Mouse (Mus musculus) ES-E14 (cell line): Measurements from ENCODE around the gene Rgs7. TPM values are rescaled to one million over a fixed set of nuclear protein-coding genes. Genes with fewer than 3 reads are reported as not detected.

Experiments used
- DNase-seq: peaks from one replicate; pipeline ENCODE4 v3.0.0-alpha.2; 2013; ENCODE audit warnings: low read depth, low spot score
- H3K27ac ChIP-seq: 2 replicates; pipeline ENCODE4 v1.5.1; 2012; ENCODE audit warnings: low read depth, mild to moderate bottlenecking, low read length, moderate library complexity, mixed read lengths; ENCODE audit not compliant: poor library complexity, insufficient read depth, severe bottlenecking
- H3K36me3 ChIP-seq: 2 replicates; pipeline ENCODE4 v1.6.1; 2012; ENCODE audit warnings: mild to moderate bottlenecking, low read length, moderate library complexity, mixed read lengths; ENCODE audit not compliant: control insufficient read depth, poor library complexity, insufficient read depth, severe bottlenecking
- H3K4me1 ChIP-seq, 2 experiments: fragments of 150-350 bp in 1 of 2; sonication (generic) in 1 of 2; 2 replicates each; pipeline ENCODE4 v1.6.1; 2012; ENCODE audit warnings: low read length in 2 of 2, mild to moderate bottlenecking in 1 of 2, mixed read lengths in 1 of 2; ENCODE audit not compliant: control insufficient read depth in 2 of 2, insufficient read depth in 2 of 2, poor library complexity in 1 of 2
- H3K4me3 ChIP-seq, 2 experiments: fragments of 150-350 bp in 1 of 2; sonication (generic) in 1 of 2; 2 replicates each; pipeline ENCODE4 v1.5.1; 2012; ENCODE audit warnings: low read length in 2 of 2, low read depth in 1 of 2, mild to moderate bottlenecking in 1 of 2, mixed read lengths in 1 of 2; ENCODE audit not compliant: insufficient read depth in 1 of 2, poor library complexity in 1 of 2, severe bottlenecking in 1 of 2
- H3K9ac ChIP-seq: 2 replicates; pipeline ENCODE4 v1.6.1; 2012; ENCODE audit warnings: low read depth, mild to moderate bottlenecking, low read length, mixed read lengths; ENCODE audit not compliant: poor library complexity, insufficient read depth, severe bottlenecking
- H3K9me3 ChIP-seq: fragments of 150-350 bp; sonication (generic); 2 replicates; pipeline ENCODE4 v1.6.1; 2012; ENCODE audit warnings: low read depth, mild to moderate bottlenecking, low read length; ENCODE audit not compliant: control insufficient read depth, insufficient read depth
- CHD2 ChIP-seq: IDR thresholded peaks from 2 replicates; pipeline ENCODE4 v1.6.1; 2014; ENCODE audit warnings: mild to moderate bottlenecking, low read depth, low read length, inconsistent platforms
- HCFC1 ChIP-seq: IDR thresholded peaks from 2 replicates; pipeline ENCODE4 v1.6.1; 2012; ENCODE audit warnings: low read length, inconsistent platforms, borderline replicate concordance; ENCODE audit not compliant: insufficient read depth
- MAFK ChIP-seq: IDR thresholded peaks from 2 replicates; pipeline ENCODE4 v1.6.1; 2014; ENCODE audit warnings: mild to moderate bottlenecking, low read depth, low read length, inconsistent platforms; ENCODE audit not compliant: insufficient read depth
- ZC3H11A ChIP-seq: IDR thresholded peaks from 2 replicates; pipeline ENCODE4 v1.6.1; 2012; ENCODE audit warnings: low read depth, mild to moderate bottlenecking, inconsistent platforms, low read length, borderline replicate concordance
- ZNF384 ChIP-seq: IDR thresholded peaks from 2 replicates; pipeline ENCODE4 v1.6.1; 2012; ENCODE audit warnings: low read depth, low read length, inconsistent platforms
- in situ Hi-C, 2 experiments: fragments of 600-800 bp; cut with MboI; formaldehyde crosslinking; loops; one replicate each; pipeline ENCODE4 v1.15.1; 2025; ENCODE audit warnings: low sequenced_read_pairs in 2 of 2, inconsistent platforms in 1 of 2; ENCODE audit not compliant: unreplicated experiment in 2 of 2
- total RNA-seq: library from RNA; depleted of rRNA; stranded (reverse); fragments of 300-350 nt; gene quantifications from 2 replicates; pipeline ENCODE4 v1.2.3, GENCODE M21; 2012

Gene Rgs7
- total RNA-seq, 1 experiment = 0.18 TPM

DNA sequence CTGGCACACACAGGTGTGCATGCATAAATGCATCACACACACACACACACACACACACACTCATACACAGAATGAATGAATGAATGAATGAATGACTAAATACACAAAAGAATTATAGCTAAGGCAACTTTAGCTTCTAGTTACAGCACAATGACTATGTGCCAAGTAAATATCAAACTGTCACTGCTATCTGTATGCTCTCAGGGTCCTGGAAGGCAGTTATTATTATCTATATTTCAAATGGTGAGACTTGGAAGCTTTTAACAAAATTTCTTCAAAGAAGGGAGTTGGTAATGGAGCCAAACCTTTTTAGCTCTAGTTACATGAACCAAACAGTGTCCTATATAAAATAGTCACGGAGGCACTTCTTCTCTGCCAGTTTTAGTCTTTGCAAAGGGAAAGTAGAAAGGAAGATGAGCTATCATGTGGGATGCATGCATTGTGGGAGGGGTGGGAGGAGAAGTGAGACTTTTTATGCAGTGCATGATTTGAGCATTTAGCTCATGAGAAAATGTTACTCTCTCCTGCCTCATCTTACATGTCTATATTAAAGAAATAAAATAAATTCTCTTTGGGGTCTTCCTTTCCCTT lies 383.9 kb downstream of the Rgs7 start:
- Histone ChIP-seq H3K4me1 (no peaks in the 10 kb centered on the region), H3K9ac (no peak overlapping the region), H3K9me3 (no peaks in the 10 kb centered on the region), H3K4me3 (no peak overlapping the region), H3K36me3 (no peaks in the 10 kb centered on the region), H3K27ac (no peak overlapping the region)
- DNase-seq = no peak
- no peak for TF ChIP-seq ZC3H11A
- TF ChIP-seq CHD2 = no peak
- in situ Hi-C loops = no loop called here

DNA sequence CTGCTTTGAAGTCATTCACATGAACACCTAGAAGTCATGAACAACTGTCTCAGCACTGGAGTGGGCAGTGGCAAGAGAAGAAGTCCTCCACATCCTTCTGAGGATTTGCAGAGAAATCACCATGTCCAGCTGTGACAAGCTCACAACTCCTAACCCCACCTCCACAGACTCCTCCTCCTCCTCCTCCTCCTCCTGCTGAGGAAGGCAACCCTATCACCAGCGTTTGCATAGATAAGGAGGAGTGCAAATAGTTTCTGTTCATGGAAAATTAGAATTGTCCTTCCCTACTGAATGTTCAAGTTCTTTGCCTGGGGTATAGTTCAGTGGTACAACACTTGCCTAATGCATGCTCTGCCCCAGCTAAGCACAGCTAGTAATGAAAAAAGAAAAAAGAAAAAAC lies 386.0 kb downstream of the Rgs7 start:
- no peak overlapping the region for H3K4me3 ChIP-seq
- no peak overlapping the region for H3K27ac ChIP-seq
- no peak for DNase-seq
- H3K9me3 ChIP-seq = no peaks in the 10 kb centered on the region
- in situ Hi-C loops = no loop called here
- no peaks in the 10 kb centered on the region for H3K4me1 ChIP-seq
- no peak overlapping the region for H3K9ac ChIP-seq
- no peak for TF ChIP-seq ZC3H11A
- no peak for TF ChIP-seq ZNF384
- TF ChIP-seq HCFC1 = no peak
- TF ChIP-seq CHD2 = no peak
- TF ChIP-seq MAFK = no peak
- no peaks in the 10 kb centered on the region for H3K36me3 ChIP-seq

DNA sequence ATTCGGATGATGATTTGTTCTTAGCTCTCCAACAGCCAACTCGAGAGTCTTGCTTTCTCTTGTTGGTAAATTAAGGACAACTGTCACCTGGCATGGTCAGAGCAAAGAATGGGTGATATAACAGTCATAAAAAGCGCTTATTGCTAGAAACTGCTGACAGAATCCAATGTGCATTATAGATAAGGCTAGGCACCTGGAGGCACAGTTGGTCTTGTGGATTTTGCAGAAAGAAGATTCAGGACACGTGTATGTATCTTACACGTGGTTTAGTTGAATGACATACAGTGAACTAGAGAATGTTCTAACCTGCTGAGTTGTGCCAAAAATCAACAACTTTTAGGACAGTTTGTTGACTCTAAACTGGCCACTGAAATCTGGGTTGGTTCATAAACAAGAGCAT lies 386.9 kb downstream of the Rgs7 start:
- Histone ChIP-seq H3K27ac (no peak overlapping the region), H3K9me3 (no peaks in the 10 kb centered on the region), H3K4me1 (no peaks in the 10 kb centered on the region), H3K36me3 (no peaks in the 10 kb centered on the region), H3K9ac (no peak overlapping the region), H3K4me3 (no peak overlapping the region)
- no peak for DNase-seq
- no peak for TF ChIP-seq ZC3H11A
- no peak for TF ChIP-seq ZNF384
- TF ChIP-seq HCFC1 = no peak
- TF ChIP-seq CHD2 = no peak
- TF ChIP-seq MAFK = no peak
- in situ Hi-C loops = no loop called here

DNA sequence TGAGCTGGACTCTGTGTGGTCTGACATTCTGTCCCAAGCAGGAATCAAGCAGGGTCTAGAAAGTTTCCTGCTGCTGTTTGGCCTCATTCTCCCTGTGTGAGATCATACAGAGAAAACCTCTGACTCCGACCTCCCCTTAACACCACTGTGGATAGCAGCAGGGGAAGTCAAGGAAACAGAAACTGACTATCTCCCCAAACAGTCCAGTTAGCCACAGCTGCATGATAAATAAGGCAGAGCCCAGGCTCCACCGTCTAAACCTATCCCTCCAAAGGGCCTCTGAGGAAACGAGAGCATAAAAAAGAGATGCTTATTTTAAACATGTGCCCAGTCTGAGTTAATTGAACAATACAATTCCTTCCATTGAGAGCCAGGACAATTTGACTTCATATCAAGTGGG lies 395.3 kb downstream of the Rgs7 start:
- H3K4me1 ChIP-seq = no peaks in the 10 kb centered on the region
- DNase-seq = no peak
- H3K27ac ChIP-seq = no peak overlapping the region
- H3K36me3 ChIP-seq = no peaks in the 10 kb centered on the region
- H3K4me3 ChIP-seq = no peak overlapping the region
- in situ Hi-C loops = no loop called here
- no peak overlapping the region for H3K9ac ChIP-seq
- H3K9me3 ChIP-seq = no peaks in the 10 kb centered on the region
- TF ChIP-seq MAFK = no peak
- TF ChIP-seq ZC3H11A = no peak
- no peak for TF ChIP-seq CHD2

DNA sequence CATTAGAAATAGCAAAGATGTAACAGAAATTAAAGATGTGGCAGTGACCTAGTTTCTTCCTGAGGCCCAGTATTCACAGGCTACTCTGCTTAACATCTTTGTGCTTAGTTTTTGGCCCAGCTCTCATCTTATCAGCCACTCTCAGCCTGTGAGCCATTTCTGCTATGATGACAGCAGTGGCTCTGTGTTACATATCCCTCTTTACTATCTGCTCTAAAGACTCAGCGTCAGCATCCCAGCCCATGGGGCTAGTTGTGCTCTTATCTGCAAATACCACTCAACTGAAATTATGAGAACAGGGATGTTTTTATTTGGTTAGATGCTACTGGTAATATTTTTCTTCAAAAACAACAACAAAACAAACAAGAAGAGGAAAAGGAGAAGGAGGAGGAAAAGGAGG lies 410.2 kb downstream of the Rgs7 start:
- Histone ChIP-seq H3K9me3 (no peaks in the 10 kb centered on the region), H3K9ac (no peak overlapping the region), H3K4me1 (no peaks in the 10 kb centered on the region), H3K4me3 (no peak overlapping the region), H3K27ac (no peak overlapping the region), H3K36me3 (no peaks in the 10 kb centered on the region)
- in situ Hi-C loops = no loop called here
- TF ChIP-seq HCFC1 (no peak), CHD2 (no peak), ZNF384 (no peak), ZC3H11A (no peak), MAFK (no peak)
- DNase-seq = no peak
